Mouse (Mus musculus) mammary gland, adult 2 months (tissue): Measurements from ENCODE around the gene Rfc4. TPM values are rescaled to one million over a fixed set of nuclear protein-coding genes. Genes with fewer than 3 reads are reported as not detected.

Experiments
- polyA plus RNA-seq: library from polyadenylated mRNA; depleted of rRNA; stranded (reverse); fragments of >200 nt; gene quantifications from 2 replicates; pipeline ENCODE4 v1.2.3, GENCODE M21; 2012; ENCODE audit warnings: low replicate concordance; rRNA removed

The Rfc4 gene
- 1.6 TPM in 1 of 2 replicates, not detected in the other for polyA plus RNA-seq

DNA sequence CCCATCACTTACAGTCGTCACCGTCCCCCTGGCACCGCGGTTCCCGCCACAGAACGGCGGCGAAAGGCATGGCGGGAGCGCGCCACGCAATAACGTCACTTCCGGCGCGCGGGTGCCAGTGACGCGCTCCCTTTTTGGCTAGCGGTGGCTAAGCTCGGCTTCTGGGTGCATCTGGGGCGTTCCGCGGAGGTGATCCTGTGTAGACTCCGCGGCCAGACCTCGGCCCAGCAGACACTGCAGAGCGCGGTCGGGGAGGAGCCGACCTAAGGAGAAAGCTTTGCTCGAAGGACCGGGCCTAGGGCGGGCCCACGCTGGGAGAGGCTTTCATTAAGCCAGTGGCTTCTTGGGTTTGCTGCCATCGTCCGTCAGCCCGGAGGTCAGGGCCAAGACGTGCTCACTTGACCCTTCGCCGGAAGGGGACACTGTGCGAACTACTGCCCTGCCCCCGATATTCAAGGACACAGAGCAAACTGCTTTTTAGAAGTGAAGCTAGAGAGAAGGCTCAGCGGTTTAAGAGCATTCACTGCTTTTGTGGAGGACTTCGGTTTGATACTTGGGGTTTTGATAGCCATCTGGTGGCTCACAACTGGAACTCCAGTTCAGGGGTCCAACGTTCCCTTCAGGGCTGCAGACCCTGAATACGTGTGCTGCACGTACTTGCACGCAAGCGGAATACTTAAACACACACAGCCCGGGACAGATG is at the start of gene Rfc4:
TSS of gene Rfc4 (minus strand) at position 65 of the 703 bp plus-strand sequence.

DNA sequence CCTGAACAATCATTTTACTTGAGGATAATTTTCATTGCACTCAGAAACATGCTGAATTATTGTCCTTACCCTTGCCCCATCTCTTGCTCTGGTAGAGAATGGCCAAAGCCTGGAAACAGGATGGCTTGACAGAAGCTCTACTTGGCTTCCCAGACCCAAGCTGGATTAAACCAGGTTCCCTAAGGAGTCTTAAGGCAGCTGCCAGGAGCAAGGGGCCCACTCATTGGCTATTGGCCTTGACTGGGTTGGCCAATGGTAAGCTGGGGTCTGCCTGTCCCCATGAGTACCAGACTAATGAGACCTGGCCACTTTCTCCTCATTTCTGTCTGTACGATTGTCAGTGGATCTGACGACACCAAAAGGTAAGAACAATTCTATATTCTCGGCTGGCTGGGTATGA is 18.7 kb upstream of the Rfc4 start, which contains the start of gene Adipoq:
TSS of gene Adipoq (plus strand) at position 257 of the 400 bp plus-strand sequence.

DNA sequence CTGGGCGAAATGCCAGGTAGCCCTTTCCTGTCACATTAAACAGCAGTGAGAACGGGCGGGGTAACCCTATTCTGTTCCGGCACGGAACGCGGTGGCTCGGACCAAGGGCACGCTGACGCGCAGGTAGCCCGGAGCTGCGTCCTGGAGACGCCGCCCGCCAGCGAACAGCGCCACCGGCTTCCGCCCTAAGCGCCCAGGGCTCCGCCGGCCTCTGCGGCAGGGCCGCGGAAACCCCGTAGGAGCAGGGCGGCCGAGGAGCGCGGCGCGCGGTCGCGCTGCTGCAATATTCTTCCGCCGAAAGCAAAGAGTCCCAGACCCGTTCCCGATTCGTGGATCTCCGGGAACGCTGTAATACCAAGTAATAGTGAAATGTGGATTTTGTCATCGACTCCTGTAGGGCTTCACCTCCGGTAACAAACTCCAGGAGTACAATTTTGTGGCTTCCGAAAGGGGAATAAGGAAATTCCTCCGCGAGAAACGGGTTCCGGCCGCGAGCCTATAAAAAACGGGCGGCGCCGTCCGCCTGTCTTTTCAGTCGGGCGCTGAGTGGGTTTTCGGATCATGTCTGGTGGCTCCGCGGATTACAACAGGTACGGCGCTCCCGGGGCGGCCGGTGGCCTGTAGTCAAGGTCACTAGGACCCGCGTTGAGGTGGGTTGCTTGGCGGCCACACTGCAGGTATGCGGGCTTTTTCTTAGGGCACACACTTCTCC is 20.1 kb downstream of the Rfc4 start, which contains the start of gene Eif4a2:
TSS of gene Eif4a2 (plus strand) at position 214 of the 712 bp plus-strand sequence.

Other genes with a start within 250 kb of the Rfc4 start
- 0.27 and 41.7 TPM in 2 replicates for gene Ahsg, start 236.5 kb downstream of the Rfc4 start, polyA plus RNA-seq
- gene Fetub, start 209.4 kb downstream of the Rfc4 start, polyA plus RNA-seq = 0.33 and 1.5 TPM in 2 replicates
- gene Hrg, start 176.7 kb downstream of the Rfc4 start, polyA plus RNA-seq = 0.96 TPM in 1 of 2 replicates, not detected in the other
- 0.39 and 2.0 TPM in 2 replicates for gene Kng2, start 98.3 kb downstream of the Rfc4 start, polyA plus RNA-seq
- 1.0 TPM in 1 of 2 replicates, not detected in the other for gene Kng1, start 69.9 kb downstream of the Rfc4 start, polyA plus RNA-seq
- gene Eif4a2, start 20.3 kb downstream of the Rfc4 start, polyA plus RNA-seq = 52.6 and 165 TPM in 2 replicates
- gene Adipoq, start 18.8 kb upstream of the Rfc4 start, polyA plus RNA-seq = 970 and 1,963 TPM in 2 replicates
- 21.3 and 35.6 TPM in 2 replicates for gene St6gal1, start 97.0 kb upstream of the Rfc4 start, polyA plus RNA-seq